Mouse (Mus musculus): ENCODE results near the gene Fam114a2. TPM values are rescaled to one million over a fixed set of nuclear protein-coding genes. Genes with fewer than 3 reads are reported as not detected.
A peak's percentile ranks its signal among the peaks of the same experiment; 100 is the strongest.

Gene Fam114a2
- polyA plus RNA-seq, 1 experiment: 95.2 TPM

GRCm38 (mm10) chr11:57488436-57488835 lies 30.0 kb downstream of the Fam114a2 start:
- H3K9me3 ChIP-seq (replicated peaks; ENCODE audit: control insufficient read depth, insufficient read depth, low read length, poor library complexity, severe bottlenecking): peaks cover 5% of the 10 kb centered on the region; the same call in 1 of the 2 replicates
- TF ChIP-seq EP300 (IDR thresholded peaks at IDR 0.05; ENCODE audit: insufficient read depth, low read depth, low read length) (no peak), POLR2A (IDR thresholded peaks at IDR 0.05; ENCODE audit: insufficient read depth, low read length) (no peak), CTCF (IDR thresholded peaks at IDR 0.05; ENCODE audit: low read depth, low read length) (no peak)
- H3K36me3 ChIP-seq (ENCODE audit: control insufficient read depth, insufficient read depth, low read length, poor library complexity, severe bottlenecking): peaks cover 45% of the 10 kb centered on the region
- no peaks in the 10 kb centered on the region for H3K4me1 ChIP-seq (ENCODE audit: control insufficient read depth, insufficient read depth, low read length)
- no peak overlapping the region for H3K9ac ChIP-seq (ENCODE audit: low read depth, poor library complexity, severe bottlenecking)
- H3K27me3 ChIP-seq (ENCODE audit: control insufficient read depth, insufficient read depth, low read length, poor library complexity, severe bottlenecking): no peaks in the 10 kb centered on the region
- H3K4me3 ChIP-seq (ENCODE audit: low read depth, low read length): no peak overlapping the region
- H3K27ac ChIP-seq (ENCODE audit: insufficient read depth, low read length): no peak overlapping the region

GRCm38 (mm10) chr11:57478077-57478476 lies 40.3 kb downstream of the Fam114a2 start:
- Histone ChIP-seq H3K9ac (ENCODE audit: low read depth, poor library complexity, severe bottlenecking) (no peak overlapping the region), H3K4me1 (ENCODE audit: control insufficient read depth, insufficient read depth, low read length) (no peaks in the 10 kb centered on the region), H3K4me3 (ENCODE audit: low read depth, low read length) (no peak overlapping the region), H3K36me3 (ENCODE audit: control insufficient read depth, insufficient read depth, low read length, poor library complexity, severe bottlenecking) (no peaks in the 10 kb centered on the region), H3K27me3 (ENCODE audit: control insufficient read depth, insufficient read depth, low read length, poor library complexity, severe bottlenecking) (no peaks in the 10 kb centered on the region), H3K9me3 (replicated peaks; ENCODE audit: control insufficient read depth, insufficient read depth, low read length, poor library complexity, severe bottlenecking) (peaks cover 10% of the 10 kb centered on the region; the same call in 1 of the 2 replicates), H3K27ac (ENCODE audit: insufficient read depth, low read length) (no peak overlapping the region)
- TF ChIP-seq POLR2A (IDR thresholded peaks at IDR 0.05; ENCODE audit: insufficient read depth, low read length) (no peak), EP300 (IDR thresholded peaks at IDR 0.05; ENCODE audit: insufficient read depth, low read depth, low read length) (no peak), CTCF (IDR thresholded peaks at IDR 0.05; ENCODE audit: low read depth, low read length) (no peak)

GRCm38 (mm10) chr11:57475119-57475518 lies 43.3 kb downstream of the Fam114a2 start:
- Histone ChIP-seq H3K27ac (ENCODE audit: insufficient read depth, low read length) (no peak overlapping the region), H3K9me3 (replicated peaks; ENCODE audit: control insufficient read depth, insufficient read depth, low read length, poor library complexity, severe bottlenecking) (peaks cover 10% of the 10 kb centered on the region; the same call in 1 of the 2 replicates), H3K4me1 (ENCODE audit: control insufficient read depth, insufficient read depth, low read length) (no peaks in the 10 kb centered on the region), H3K36me3 (ENCODE audit: control insufficient read depth, insufficient read depth, low read length, poor library complexity, severe bottlenecking) (no peaks in the 10 kb centered on the region), H3K4me3 (ENCODE audit: low read depth, low read length) (no peak overlapping the region), H3K9ac (ENCODE audit: low read depth, poor library complexity, severe bottlenecking) (no peak overlapping the region), H3K27me3 (ENCODE audit: control insufficient read depth, insufficient read depth, low read length, poor library complexity, severe bottlenecking) (no peaks in the 10 kb centered on the region)
- TF ChIP-seq CTCF (IDR thresholded peaks at IDR 0.05; ENCODE audit: low read depth, low read length): peak; percentile 19
- no peak for TF ChIP-seq POLR2A (IDR thresholded peaks at IDR 0.05; ENCODE audit: insufficient read depth, low read length)
- no peak for TF ChIP-seq EP300 (IDR thresholded peaks at IDR 0.05; ENCODE audit: insufficient read depth, low read depth, low read length)

GRCm38 (mm10) chr11:57474296-57474941 lies 44.0 kb downstream of the Fam114a2 start:
- Histone ChIP-seq H3K4me1 (ENCODE audit: control insufficient read depth, insufficient read depth, low read length) (no peaks in the 10 kb centered on the region), H3K36me3 (ENCODE audit: control insufficient read depth, insufficient read depth, low read length, poor library complexity, severe bottlenecking) (no peaks in the 10 kb centered on the region), H3K4me3 (ENCODE audit: low read depth, low read length) (no peak overlapping the region), H3K9ac (ENCODE audit: low read depth, poor library complexity, severe bottlenecking) (no peak overlapping the region), H3K27me3 (ENCODE audit: control insufficient read depth, insufficient read depth, low read length, poor library complexity, severe bottlenecking) (no peaks in the 10 kb centered on the region), H3K9me3 (replicated peaks; ENCODE audit: control insufficient read depth, insufficient read depth, low read length, poor library complexity, severe bottlenecking) (peaks cover 7% of the 10 kb centered on the region; the same call in 1 of the 2 replicates), H3K27ac (ENCODE audit: insufficient read depth, low read length) (no peak overlapping the region)
- TF ChIP-seq CTCF (IDR thresholded peaks at IDR 0.05; ENCODE audit: low read depth, low read length) (no peak), POLR2A (IDR thresholded peaks at IDR 0.05; ENCODE audit: insufficient read depth, low read length) (no peak), EP300 (IDR thresholded peaks at IDR 0.05; ENCODE audit: insufficient read depth, low read depth, low read length) (no peak)

GRCm38 (mm10) chr11:57470979-57471378 lies 47.4 kb downstream of the Fam114a2 start:
- H3K9ac ChIP-seq (ENCODE audit: low read depth, poor library complexity, severe bottlenecking): no peak overlapping the region
- no peaks in the 10 kb centered on the region for H3K4me1 ChIP-seq (ENCODE audit: control insufficient read depth, insufficient read depth, low read length)
- H3K9me3 ChIP-seq (replicated peaks; ENCODE audit: control insufficient read depth, insufficient read depth, low read length, poor library complexity, severe bottlenecking): no peaks in the 10 kb centered on the region
- H3K27ac ChIP-seq (ENCODE audit: insufficient read depth, low read length): no peak overlapping the region
- H3K36me3 ChIP-seq (ENCODE audit: control insufficient read depth, insufficient read depth, low read length, poor library complexity, severe bottlenecking): no peaks in the 10 kb centered on the region
- no peak for TF ChIP-seq EP300 (IDR thresholded peaks at IDR 0.05; ENCODE audit: insufficient read depth, low read depth, low read length)
- H3K4me3 ChIP-seq (ENCODE audit: low read depth, low read length): no peak overlapping the region
- H3K27me3 ChIP-seq (ENCODE audit: control insufficient read depth, insufficient read depth, low read length, poor library complexity, severe bottlenecking): no peaks in the 10 kb centered on the region

- H3K27ac ChIP-seq (ENCODE audit: insufficient read depth, low read length): no peak overlapping the region
- H3K9me3 ChIP-seq (replicated peaks; ENCODE audit: control insufficient read depth, insufficient read depth, low read length, poor library complexity, severe bottlenecking): no peaks in the 10 kb centered on the region
- H3K36me3 ChIP-seq (ENCODE audit: control insufficient read depth, insufficient read depth, low read length, poor library complexity, severe bottlenecking): no peaks in the 10 kb centered on the region
- TF ChIP-seq POLR2A (IDR thresholded peaks at IDR 0.05; ENCODE audit: insufficient read depth, low read length) (no peak), CTCF (IDR thresholded peaks at IDR 0.05; ENCODE audit: low read depth, low read length) (no peak), EP300 (IDR thresholded peaks at IDR 0.05; ENCODE audit: insufficient read depth, low read depth, low read length) (no peak)
- H3K9ac ChIP-seq (ENCODE audit: low read depth, poor library complexity, severe bottlenecking): no peak overlapping the region
- H3K27me3 ChIP-seq (ENCODE audit: control insufficient read depth, insufficient read depth, low read length, poor library complexity, severe bottlenecking): no peaks in the 10 kb centered on the region
- no peaks in the 10 kb centered on the region for H3K4me1 ChIP-seq (ENCODE audit: control insufficient read depth, insufficient read depth, low read length)
- H3K4me3 ChIP-seq (ENCODE audit: low read depth, low read length): no peak overlapping the region
Measured at GRCm38 (mm10) chr11:57470056-57470455, 48.4 kb downstream of the Fam114a2 start.
